Mouse (Mus musculus) liver, postnatal 0 days (tissue): Measurements from ENCODE around the gene Dennd4b. TPM values are rescaled to one million over a fixed set of nuclear protein-coding genes. Genes with fewer than 3 reads are reported as not detected.

ENCODE experiments used
- ATAC-seq: fragments of 200-750 bp; cut with Nextera tagmentation; 2 replicates; pipeline ENCODE4 v1.8.0; 2017; ENCODE audit warnings: mild to moderate bottlenecking, moderate library complexity
- DNase-seq: peaks from one replicate; pipeline ENCODE4 v3.0.0-alpha.2; 2016
- H3K27ac ChIP-seq: fragments of 300-500 bp; sonication (generic); 2 replicates; pipeline ENCODE4 v1.5.1; 2014; ENCODE audit warnings: antibody characterized with exemption, moderate library complexity, mild to moderate bottlenecking, low read depth
- H3K27me3 ChIP-seq: fragments of 300-500 bp; sonication (generic); 2 replicates; pipeline ENCODE4 v1.6.1; 2014; ENCODE audit warnings: low read length, control low read depth, mixed read lengths; ENCODE audit not compliant: insufficient read depth
- H3K36me3 ChIP-seq: fragments of 300-500 bp; sonication (generic); replicated peaks from 2 replicates; pipeline ENCODE4 v1.6.1; 2014; ENCODE audit warnings: mild to moderate bottlenecking, control low read depth, low read length, moderate library complexity, mixed read lengths; ENCODE audit not compliant: insufficient read depth
- H3K4me1 ChIP-seq: fragments of 300-500 bp; sonication (generic); 2 replicates; pipeline ENCODE4 v1.6.1; 2014; ENCODE audit warnings: antibody characterized with exemption, mild to moderate bottlenecking, control low read depth; ENCODE audit not compliant: insufficient read depth
- H3K4me2 ChIP-seq: fragments of 300-500 bp; sonication (generic); 2 replicates; pipeline ENCODE4 v1.6.1; 2014; ENCODE audit warnings: low read depth, mild to moderate bottlenecking, low read length, moderate library complexity, mixed read lengths
- H3K4me3 ChIP-seq: fragments of 300-500 bp; sonication (generic); 2 replicates; pipeline ENCODE4 v1.5.1; 2014; ENCODE audit warnings: low read depth, low read length
- H3K9ac ChIP-seq: fragments of 300-500 bp; sonication (generic); replicated peaks from 2 replicates; pipeline ENCODE4 v1.6.1; 2014; ENCODE audit warnings: mild to moderate bottlenecking, moderate library complexity
- H3K9me3 ChIP-seq: fragments of 300-500 bp; sonication (generic); 2 replicates; pipeline ENCODE4 v1.6.1; 2016; ENCODE audit warnings: mild to moderate bottlenecking, control low read depth, low read length, mixed read lengths
- CTCF ChIP-seq: sonication (generic); IDR thresholded peaks from 2 replicates; pipeline ENCODE4 v1.5.1; 2016; ENCODE audit warnings: antibody characterized with exemption, low read depth
- EP300 ChIP-seq: IDR thresholded peaks from 2 replicates; pipeline ENCODE4 v1.6.1; 2016; ENCODE audit warnings: antibody characterized with exemption, low read depth, mild to moderate bottlenecking
- WGBS: fragments of 180-500 bp; shearing (Covaris S2); extraction: QIAGEN DNeasy Blood & Tissue Kit; methylation state at CpG from one replicate; pipeline ENCODE4 v1.1.7; 2014; ENCODE audit not compliant: insufficient replicate concordance; 5-methylcytosine and 5-hydroxymethylcytosine counted together
- polyA plus RNA-seq: library from polyadenylated mRNA; unstranded; fragments of >200 nt; fragmentation: Nextera tagmentation; extraction: Ambion mirVana; gene quantifications from 2 replicates; pipeline ENCODE4 v1.2.1, GENCODE M21; 2015

Dennd4b gene
- polyA plus RNA-seq = 2.0 TPM in 2 replicates

DNA sequence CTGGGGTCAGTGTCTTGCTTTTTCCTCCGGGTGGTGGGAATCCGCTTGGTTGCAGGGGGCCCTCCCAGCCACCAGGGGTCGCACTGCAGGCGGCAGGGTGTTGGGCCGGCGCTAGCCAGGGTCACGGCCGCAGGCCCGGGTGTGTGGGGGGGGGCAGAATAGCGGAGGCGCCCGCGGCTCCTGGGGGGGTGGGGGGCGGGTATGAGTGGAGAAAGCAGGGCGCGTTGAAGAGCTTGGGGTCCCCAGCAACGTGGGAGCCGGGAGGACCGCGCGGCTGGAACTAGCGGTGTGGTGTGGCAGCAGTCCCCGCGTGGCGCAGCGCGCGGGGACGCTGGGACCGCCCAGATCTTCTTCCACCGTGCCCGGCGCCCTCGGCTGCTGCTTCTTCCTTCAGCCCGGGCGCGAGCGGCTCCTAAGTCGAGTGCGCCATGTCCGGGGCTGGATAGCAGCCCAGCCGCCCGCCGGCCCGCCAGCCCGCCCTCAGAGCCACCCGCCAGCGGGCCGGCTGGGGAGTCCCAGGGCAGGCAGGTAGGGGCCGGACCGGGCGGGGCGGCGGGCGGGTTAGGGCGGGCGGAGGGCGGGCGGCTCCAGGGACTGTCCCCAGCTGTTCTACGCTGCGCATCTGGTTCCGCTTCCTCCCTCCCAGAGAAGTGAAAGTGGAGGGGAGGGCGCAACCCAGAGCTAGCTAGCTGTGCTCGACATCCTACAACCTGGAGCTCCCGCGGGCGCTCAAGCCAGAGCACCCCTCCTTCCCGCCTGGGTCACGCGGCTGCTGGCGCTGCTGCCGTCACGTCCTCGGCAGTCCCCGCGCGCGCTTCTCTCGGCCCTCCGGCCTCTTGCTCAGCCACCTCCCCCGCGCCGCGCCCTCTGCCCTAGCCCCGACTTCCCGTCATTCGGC lies at the start of gene Dennd4b:
Gene Dennd4b, plus strand, starts transcription at position 152 of the 898 bp plus-strand sequence.
- under 1% methylated on average over 71 of the region's 87 CpGs for WGBS
- H3K9me3 ChIP-seq = no peaks in the 10 kb centered on the region
- peak within 1 kb of the TSS; percentile 98 for H3K27ac ChIP-seq
- H3K4me3 ChIP-seq = peak within 1 kb of the TSS; percentile 76
- peak within 1 kb of the TSS; percentile 81 for H3K9ac ChIP-seq
- peak within 1 kb of the TSS; percentile 87 for H3K4me2 ChIP-seq
- DNase-seq (peak; percentile 94), ATAC-seq (peak; percentile 92)
- H3K36me3 ChIP-seq = peaks cover 40% of the 10 kb centered on the region
- no peaks in the 10 kb centered on the region for H3K27me3 ChIP-seq
- TF ChIP-seq EP300 = 0 out of 2 replicates have a peak, but pooled peaks have one; percentile 25
- peak; percentile 97 for TF ChIP-seq CTCF
- H3K4me1 ChIP-seq = peaks cover 27% of the 10 kb centered on the region

GRCm38 (mm10) chr3:90215825-90216380 lies 49.1 kb upstream of the Dennd4b start:
- no peak overlapping the region for H3K9ac ChIP-seq
- H3K27me3 ChIP-seq = no peaks in the 10 kb centered on the region
- WGBS = 31% methylated on average over 1 of the region's 1 CpGs
- ATAC-seq (no peak), DNase-seq (no peak)
- peaks cover 27% of the 10 kb centered on the region for H3K4me1 ChIP-seq
- H3K4me3 ChIP-seq = no peak overlapping the region
- H3K9me3 ChIP-seq = no peaks in the 10 kb centered on the region
- TF ChIP-seq CTCF (peak; percentile 46), EP300 (no peak)
- H3K27ac ChIP-seq = no peak overlapping the region
- H3K4me2 ChIP-seq = no peak overlapping the region
- H3K36me3 ChIP-seq = peaks cover 12% of the 10 kb centered on the region

DNA sequence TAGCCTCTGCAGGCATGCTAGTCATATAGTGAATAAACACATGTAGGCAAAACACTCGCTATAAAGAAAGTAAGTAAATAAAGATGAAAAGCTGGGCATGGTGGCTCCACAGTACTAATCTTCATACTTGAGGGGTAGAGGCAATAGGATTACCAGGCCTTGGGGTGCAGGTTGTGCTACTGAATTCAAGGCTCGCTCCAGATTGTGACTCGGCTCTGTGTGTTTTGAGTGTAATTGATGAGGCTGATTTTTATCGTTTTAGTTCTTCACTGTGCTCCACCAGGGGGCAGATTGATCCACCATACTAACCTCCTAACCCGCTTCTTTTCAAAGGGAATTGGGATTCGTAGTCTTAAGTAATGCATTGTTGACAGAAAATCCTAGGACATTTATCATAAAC lies 44.9 kb upstream of the Dennd4b start:
- DNase-seq (peak; percentile 57), ATAC-seq (peak; percentile 72)
- TF ChIP-seq CTCF = peak; percentile 78
- no peak for TF ChIP-seq EP300
- peak overlapping the region; percentile 75 for H3K27ac ChIP-seq
- no peaks in the 10 kb centered on the region for H3K36me3 ChIP-seq
- WGBS = 8% methylated on average over 6 of the region's 6 CpGs
- H3K9me3 ChIP-seq = no peaks in the 10 kb centered on the region
- H3K9ac ChIP-seq = peak overlapping the region; percentile 68
- H3K4me3 ChIP-seq = peak overlapping the region; percentile 56
- no peaks in the 10 kb centered on the region for H3K27me3 ChIP-seq
- peaks cover 17% of the 10 kb centered on the region for H3K4me1 ChIP-seq
- H3K4me2 ChIP-seq = peak overlapping the region; percentile 94

DNA sequence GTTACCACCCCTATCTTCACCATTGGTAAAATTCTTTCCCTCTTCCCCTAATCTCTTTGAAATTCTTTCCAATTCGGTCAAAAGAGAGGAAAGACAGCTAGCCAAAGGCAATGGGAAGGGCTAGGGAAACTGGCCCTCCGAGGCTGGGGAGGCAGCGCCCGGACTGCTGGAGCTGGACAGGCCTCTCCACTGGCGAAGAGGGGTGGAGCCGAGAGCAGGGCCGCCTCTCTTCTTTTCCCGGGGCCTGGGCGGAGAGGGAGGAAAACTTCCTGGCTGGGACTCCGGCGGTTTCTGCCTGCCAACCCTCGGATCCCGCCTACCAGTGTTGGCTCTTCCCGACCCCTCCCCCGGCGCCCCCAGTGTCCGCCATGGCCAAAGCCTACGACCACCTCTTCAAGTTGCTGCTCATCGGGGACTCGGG lies 44.4 kb upstream of the Dennd4b start:
- H3K36me3 ChIP-seq = no peaks in the 10 kb centered on the region
- peak overlapping the region; percentile 68 for H3K9ac ChIP-seq
- WGBS = 1% methylated on average over 19 of the region's 20 CpGs
- ATAC-seq (peak; percentile 81), DNase-seq (peak; percentile 69)
- TF ChIP-seq EP300 = no peak
- no peak for TF ChIP-seq CTCF
- no peaks in the 10 kb centered on the region for H3K9me3 ChIP-seq
- peak overlapping the region; percentile 94 for H3K4me2 ChIP-seq
- H3K27me3 ChIP-seq = no peaks in the 10 kb centered on the region
- peak overlapping the region; percentile 75 for H3K27ac ChIP-seq
- peak overlapping the region; percentile 56 for H3K4me3 ChIP-seq
- peaks cover 17% of the 10 kb centered on the region for H3K4me1 ChIP-seq

DNA sequence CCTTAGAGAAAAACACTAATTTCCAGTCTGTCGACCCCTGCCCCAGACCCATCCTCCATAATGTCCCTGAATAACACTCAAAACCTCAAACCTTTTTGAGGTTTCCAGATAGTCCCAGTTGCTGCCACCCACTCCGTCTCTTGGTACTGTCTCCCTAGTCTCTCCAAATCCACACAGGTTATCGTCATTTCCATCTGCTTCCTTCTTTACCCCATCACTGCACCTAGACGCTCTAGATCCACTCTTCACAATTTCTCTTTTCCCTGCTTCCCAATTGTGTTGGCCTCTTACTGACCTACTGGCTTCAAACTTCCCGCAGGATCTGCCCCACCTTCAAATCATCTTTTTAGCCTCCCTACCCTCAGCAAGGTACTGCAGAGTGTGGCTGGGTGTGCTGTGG lies 43.9 kb upstream of the Dennd4b start:
- Histone ChIP-seq H3K4me1 (peaks cover 17% of the 10 kb centered on the region), H3K27ac (peak overlapping the region; percentile 75; the same call in 1 of the 2 replicates), H3K36me3 (no peaks in the 10 kb centered on the region), H3K9me3 (no peaks in the 10 kb centered on the region), H3K9ac (peak overlapping the region; percentile 68), H3K27me3 (no peaks in the 10 kb centered on the region), H3K4me3 (peak overlapping the region; percentile 56), H3K4me2 (peak overlapping the region; percentile 94)
- TF ChIP-seq CTCF (no peak), EP300 (no peak)
- DNase-seq = no peak
- WGBS = 15% methylated on average over 5 of the region's 5 CpGs
- no peak for ATAC-seq

DNA sequence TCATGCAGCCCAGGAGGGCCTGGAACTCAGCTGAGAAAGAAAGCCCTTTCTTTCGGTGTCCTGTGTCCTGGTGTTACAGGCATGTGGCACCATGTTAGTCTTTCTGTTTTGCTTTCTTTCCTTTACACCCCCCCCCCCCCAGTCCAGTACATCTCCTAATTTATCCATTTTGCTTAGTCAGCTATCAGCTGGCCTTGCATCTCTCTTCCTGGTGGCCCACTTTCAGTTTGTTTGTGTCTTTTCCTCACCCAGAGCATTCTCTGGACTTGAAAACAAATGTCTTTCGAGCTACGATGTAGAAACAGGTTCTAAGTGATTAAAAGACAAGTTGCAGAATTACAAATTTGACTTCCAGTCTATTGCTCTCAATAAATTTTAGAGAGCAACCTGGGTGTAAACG lies 42.5 kb upstream of the Dennd4b start:
- Histone ChIP-seq H3K27me3 (no peaks in the 10 kb centered on the region), H3K4me1 (peaks cover 17% of the 10 kb centered on the region), H3K36me3 (no peaks in the 10 kb centered on the region), H3K27ac (no peak overlapping the region), H3K4me2 (no peak overlapping the region), H3K9ac (no peak overlapping the region), H3K9me3 (no peaks in the 10 kb centered on the region), H3K4me3 (no peak overlapping the region)
- WGBS = 68% methylated on average over 4 of the region's 4 CpGs
- ATAC-seq = no peak
- no peak for DNase-seq
- TF ChIP-seq EP300 (no peak), CTCF (no peak)
